Mouse (Mus musculus) CH12.LX (cell line): Measurements from ENCODE around the gene Fars2.

Source experiments
- BHLHE40 ChIP-seq: IDR thresholded peaks from 2 replicates; pipeline ENCODE4 v1.6.1; 2011; ENCODE audit warnings: mild to moderate bottlenecking, low read depth, low read length, improper control_type of control experiment
- KAT2A ChIP-seq: IDR thresholded peaks from 2 replicates; pipeline ENCODE4 v1.6.1; 2012; ENCODE audit warnings: low read length, improper control_type of control experiment, inconsistent platforms; ENCODE audit not compliant: insufficient replicate concordance
- POLR2A ChIP-seq: IDR thresholded peaks from 2 replicates; pipeline ENCODE4 v1.6.1; 2011; ENCODE audit warnings: low read depth, mild to moderate bottlenecking, improper control_type of control experiment, low read length
- ZMIZ1 ChIP-seq: IDR thresholded peaks from 2 replicates; pipeline ENCODE4 v1.6.1; 2012; ENCODE audit warnings: low read depth, mild to moderate bottlenecking, inconsistent platforms, low read length, improper control_type of control experiment

DNA sequence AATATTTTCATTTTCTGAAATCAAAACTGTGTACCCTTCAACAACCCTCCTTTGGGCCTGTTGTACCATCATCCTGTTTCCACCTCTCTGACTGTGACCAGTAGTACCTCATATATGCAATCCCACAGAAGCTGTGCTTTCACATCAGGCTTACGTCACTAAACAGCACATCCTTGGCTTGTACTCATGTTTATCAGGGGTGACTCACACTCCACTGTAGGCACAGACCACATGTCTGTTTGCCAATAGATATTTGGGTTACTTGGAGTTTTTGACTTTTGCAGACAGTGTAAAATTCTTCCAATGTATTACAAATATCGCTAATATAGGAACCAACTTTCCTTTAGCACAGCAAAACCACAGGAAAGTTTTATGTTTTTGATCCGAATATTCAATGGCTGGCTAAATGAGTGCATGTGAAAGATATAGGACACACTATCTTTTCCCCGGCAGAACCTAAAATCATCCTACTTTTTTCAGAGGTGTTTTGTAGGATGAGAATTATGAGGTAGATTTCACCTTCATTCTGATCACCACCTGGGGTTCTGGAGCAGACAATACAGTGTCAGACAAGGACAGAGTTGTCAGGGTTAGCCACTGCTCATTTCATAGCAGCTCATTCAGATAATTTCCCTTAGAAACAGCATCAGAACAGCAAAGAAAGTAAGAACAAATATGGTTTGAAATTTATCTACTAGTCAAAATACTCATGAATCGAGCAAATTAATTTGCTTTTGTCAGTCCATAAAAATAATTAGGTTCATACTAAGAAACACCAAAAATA, 30.4 kb upstream of the Fars2 start:
- TF ChIP-seq POLR2A: no peak
- no peak for TF ChIP-seq BHLHE40
- no peak for TF ChIP-seq ZMIZ1
- no peak for TF ChIP-seq KAT2A
